Mouse (Mus musculus) small intestine, adult 2 months (tissue): ENCODE measurements around the gene Ipo7. TPM values are rescaled to one million over a fixed set of nuclear protein-coding genes. Genes with fewer than 3 reads are reported as not detected.

Experiments
- H3K27ac ChIP-seq: fragments of 200-500 bp; 2 replicates; pipeline ENCODE4 v1.5.1; 2012; ENCODE audit warnings: low read depth, low read length, control low read depth, inconsistent platforms; ENCODE audit not compliant: insufficient read depth
- H3K27me3 ChIP-seq: fragments of 200-500 bp; 2 replicates; pipeline ENCODE4 v1.6.1; 2012; ENCODE audit warnings: mild to moderate bottlenecking, moderate library complexity, low read length, inconsistent platforms; ENCODE audit not compliant: control insufficient read depth, insufficient read depth
- H3K36me3 ChIP-seq: fragments of 200-500 bp; 2 replicates; pipeline ENCODE4 v1.6.1; 2012; ENCODE audit warnings: mild to moderate bottlenecking, low read length, control low read depth, inconsistent platforms; ENCODE audit not compliant: control insufficient read depth, insufficient read depth
- H3K4me1 ChIP-seq: fragments of 200-500 bp; 2 replicates; pipeline ENCODE4 v1.6.1; 2012; ENCODE audit warnings: low read length, inconsistent platforms, mixed read lengths; ENCODE audit not compliant: control insufficient read depth, insufficient read depth, insufficient read length
- H3K4me3 ChIP-seq: fragments of 200-500 bp; 2 replicates; pipeline ENCODE4 v1.5.1; 2012; ENCODE audit warnings: low read depth, mild to moderate bottlenecking, control low read depth, inconsistent platforms, low read length, moderate library complexity
- CTCF ChIP-seq: fragments of 200-500 bp; IDR thresholded peaks from 2 replicates; pipeline ENCODE4 v1.5.1; 2012; ENCODE audit warnings: low read depth, mild to moderate bottlenecking, control low read depth, inconsistent platforms, low read length, moderate library complexity, mixed read lengths; ENCODE audit not compliant: insufficient replicate concordance, insufficient read length; ENCODE audit errors: extremely low read depth
- POLR2A ChIP-seq: fragments of 200-500 bp; IDR thresholded peaks from 2 replicates; pipeline ENCODE4 v1.6.1; 2012; ENCODE audit warnings: low read depth, mild to moderate bottlenecking, control low read depth, inconsistent platforms, low read length, moderate library complexity
- WGBS: fragments of 180-500 bp; shearing (Covaris S2); methylation state at CpG from one replicate; pipeline ENCODE4 v1.1.7; 2018; 5-methylcytosine and 5-hydroxymethylcytosine counted together
- polyA plus RNA-seq: library from polyadenylated mRNA; depleted of rRNA; stranded (reverse); fragments of >200 nt; gene quantifications from 2 replicates; pipeline ENCODE4 v1.2.3, GENCODE M21; 2012

Gene Ipo7
- polyA plus RNA-seq, 1 experiment: 11.0 TPM

- peak overlapping the region; percentile 91 for H3K4me3 ChIP-seq
- peaks cover 7% of the 10 kb centered on the region; the same call in 1 of the 2 replicates for H3K4me1 ChIP-seq
- peak overlapping the region; percentile 98 for H3K27ac ChIP-seq
- under 1% methylated on average over 26 of the region's 26 CpGs for WGBS
- peaks cover 9% of the 10 kb centered on the region for H3K36me3 ChIP-seq
- TF ChIP-seq POLR2A (no peak), CTCF (0 out of 2 replicates have a peak, but pooled peaks have one; percentile 6)
- no peaks in the 10 kb centered on the region for H3K27me3 ChIP-seq
Observed at GRCm38 (mm10) chr7:110060669-110061198, 42.7 kb downstream of the Ipo7 start.

- peak within 1 kb of the TSS; percentile 98 for H3K27ac ChIP-seq
- peaks cover 7% of the 10 kb centered on the region; the same call in 1 of the 2 replicates for H3K4me1 ChIP-seq
- peaks cover 9% of the 10 kb centered on the region for H3K36me3 ChIP-seq
- TF ChIP-seq CTCF (no peak), POLR2A (peak; percentile 80)
- H3K27me3 ChIP-seq: no peaks in the 10 kb centered on the region
- peak within 1 kb of the TSS; percentile 91 for H3K4me3 ChIP-seq
- under 1% methylated on average over 34 of the region's 34 CpGs for WGBS
Observed at GRCm38 (mm10) chr7:110061199-110061751, 43.2 kb downstream of the Ipo7 start, which contains the start of gene Zfp143. Zfp143 (plus strand) TSS chr7:110061217.

- H3K27ac ChIP-seq: peak overlapping the region; percentile 92
- TF ChIP-seq CTCF (peak; percentile 17; the same call in 1 of the 2 replicates), POLR2A (peak; percentile 76)
- peaks cover 7% of the 10 kb centered on the region for H3K36me3 ChIP-seq
- no peaks in the 10 kb centered on the region for H3K27me3 ChIP-seq
- WGBS: under 1% methylated on average over 48 of the region's 48 CpGs
- peak overlapping the region; percentile 71 for H3K4me3 ChIP-seq
- peaks cover 7% of the 10 kb centered on the region; the same call in 1 of the 2 replicates for H3K4me1 ChIP-seq
Observed at GRCm38 (mm10) chr7:110061752-110062273, 43.7 kb downstream of the Ipo7 start.

GRCm38 (mm10) chr7:110063731-110064130 is 45.7 kb downstream of the Ipo7 start:
- H3K36me3 ChIP-seq: peaks cover 7% of the 10 kb centered on the region
- no peak for TF ChIP-seq CTCF
- no peak for TF ChIP-seq POLR2A
- no peak overlapping the region for H3K27ac ChIP-seq
- no peak overlapping the region for H3K4me3 ChIP-seq
- peaks cover 7% of the 10 kb centered on the region; the same call in 1 of the 2 replicates for H3K4me1 ChIP-seq
- no peaks in the 10 kb centered on the region for H3K27me3 ChIP-seq
- WGBS: 90% methylated on average over 9 of the region's 9 CpGs

GRCm38 (mm10) chr7:110069070-110069469 is 51.0 kb downstream of the Ipo7 start:
- Histone ChIP-seq H3K27ac (no peak overlapping the region), H3K36me3 (peaks cover 28% of the 10 kb centered on the region), H3K27me3 (no peaks in the 10 kb centered on the region), H3K4me1 (no peaks in the 10 kb centered on the region), H3K4me3 (no peak overlapping the region)
- WGBS: 57% methylated on average over 2 of the region's 2 CpGs
- TF ChIP-seq CTCF: no peak

GRCm38 (mm10) chr7:110078168-110078567 is 60.1 kb downstream of the Ipo7 start:
- TF ChIP-seq CTCF (no peak), POLR2A (no peak; the same call in 1 of the 2 replicates)
- Histone ChIP-seq H3K4me3 (no peak overlapping the region), H3K27me3 (no peaks in the 10 kb centered on the region), H3K27ac (peak overlapping the region; percentile 49; the same call in 1 of the 2 replicates), H3K4me1 (peaks cover 3% of the 10 kb centered on the region; the same call in 1 of the 2 replicates), H3K36me3 (peaks cover 65% of the 10 kb centered on the region)
- WGBS: 84% methylated on average over 5 of the region's 5 CpGs
